Mouse (Mus musculus) liver, embryonic 16.5 days (tissue): ENCODE measurements around the gene Nudt9. TPM values are rescaled to one million over a fixed set of nuclear protein-coding genes. Genes with fewer than 3 reads are reported as not detected.

ENCODE experiments used
- ATAC-seq: fragments of 200-750 bp; cut with Nextera tagmentation; 2 replicates; pipeline ENCODE4 v1.8.0; 2017; ENCODE audit warnings: low read depth, mild to moderate bottlenecking, moderate number of reproducible peaks, moderate library complexity
- H3K27ac ChIP-seq: fragments of 300-500 bp; sonication (generic); 2 replicates; pipeline ENCODE4 v1.5.1; 2014; ENCODE audit warnings: mild to moderate bottlenecking, low read length
- H3K27me3 ChIP-seq: fragments of 300-500 bp; sonication (generic); 2 replicates; pipeline ENCODE4 v1.6.1; 2014; ENCODE audit warnings: low read depth, low read length, mixed read lengths; ENCODE audit not compliant: control insufficient read depth, insufficient read depth
- H3K36me3 ChIP-seq: fragments of 300-500 bp; sonication (generic); 2 replicates; pipeline ENCODE4 v1.6.1; 2014; ENCODE audit warnings: mild to moderate bottlenecking; ENCODE audit not compliant: control insufficient read depth, insufficient read depth
- H3K4me1 ChIP-seq: fragments of 300-500 bp; sonication (generic); 2 replicates; pipeline ENCODE4 v1.6.1; 2014; ENCODE audit warnings: low read depth, low read length, mixed read lengths; ENCODE audit not compliant: control insufficient read depth
- H3K4me2 ChIP-seq: fragments of 300-500 bp; sonication (generic); 2 replicates; pipeline ENCODE4 v1.6.1; 2014; ENCODE audit warnings: low read depth, low read length, mixed read lengths
- H3K4me3 ChIP-seq: fragments of 300-500 bp; sonication (generic); 2 replicates; pipeline ENCODE4 v1.5.1; 2014; ENCODE audit warnings: low read depth, mild to moderate bottlenecking, low read length
- H3K9ac ChIP-seq: fragments of 300-500 bp; sonication (generic); 2 replicates; pipeline ENCODE4 v1.6.1; 2014; ENCODE audit warnings: low read depth, low read length
- H3K9me3 ChIP-seq: fragments of 300-500 bp; sonication (generic); replicated peaks from 2 replicates; pipeline ENCODE4 v1.6.1; 2016; ENCODE audit warnings: low read length; ENCODE audit not compliant: control insufficient read depth
- WGBS: fragments of 180-500 bp; shearing (Covaris S2); extraction: QIAGEN DNeasy Blood & Tissue Kit; methylation state at CpG from one replicate; pipeline ENCODE4 v1.1.7; 2014; ENCODE audit not compliant: insufficient replicate concordance; 5-methylcytosine and 5-hydroxymethylcytosine counted together
- polyA plus RNA-seq: library from polyadenylated mRNA; unstranded; fragments of >200 nt; fragmentation: Nextera tagmentation; extraction: Ambion mirVana; gene quantifications from 2 replicates; pipeline ENCODE4 v1.2.1, GENCODE M21; 2015

Gene Nudt9
- polyA plus RNA-seq, 1 experiment from 2014 or later, result 62.1 TPM

- Histone ChIP-seq H3K9me3 (no peaks in the 10 kb centered on the region), H3K9ac (peak overlapping the region; percentile 30), H3K27ac (peak overlapping the region; percentile 87), H3K36me3 (peaks cover 31% of the 10 kb centered on the region), H3K4me2 (peak overlapping the region; percentile 62), H3K27me3 (no peaks in the 10 kb centered on the region), H3K4me3 (peak overlapping the region; percentile 6), H3K4me1 (peaks cover 25% of the 10 kb centered on the region)
- peak; percentile 54; the same call in 1 of the 2 replicates for ATAC-seq
- 73% methylated on average over 13 of the region's 13 CpGs for whole genome bisulfite sequencing
These were observed 16.0 kb downstream of the Nudt9 start for GRCm38 (mm10) chr5:104061936-104062772.

GRCm38 (mm10) chr5:104062773-104063551 is 16.9 kb downstream of the Nudt9 start:
- ATAC-seq, result peak; percentile 100
- H3K4me1 ChIP-seq, result peaks cover 24% of the 10 kb centered on the region
- H3K9me3 ChIP-seq, result no peaks in the 10 kb centered on the region
- 45% methylated on average over 11 of the region's 11 CpGs for WGBS
- H3K4me3 ChIP-seq, result peak overlapping the region; percentile 29
- peak overlapping the region; percentile 58 for H3K9ac ChIP-seq
- H3K4me2 ChIP-seq, result peak overlapping the region; percentile 62
- H3K27me3 ChIP-seq, result no peaks in the 10 kb centered on the region
- H3K27ac ChIP-seq, result peak overlapping the region; percentile 87
- peaks cover 30% of the 10 kb centered on the region for H3K36me3 ChIP-seq

GRCm38 (mm10) chr5:104068751-104069150 is 22.6 kb downstream of the Nudt9 start:
- WGBS, result 79% methylated on average over 7 of the region's 7 CpGs
- ATAC-seq, result no peak

GRCm38 (mm10) chr5:104071048-104071447 is 24.9 kb downstream of the Nudt9 start:
- no peaks in the 10 kb centered on the region; the same call in 1 of the 2 replicates for H3K4me1 ChIP-seq
- no peak overlapping the region for H3K4me3 ChIP-seq
- no peaks in the 10 kb centered on the region for H3K9me3 ChIP-seq
- ATAC-seq, result peak; percentile 19; the same call in 1 of the 2 replicates
- H3K27ac ChIP-seq, result no peak overlapping the region
- peaks cover 8% of the 10 kb centered on the region for H3K27me3 ChIP-seq
- no peaks in the 10 kb centered on the region for H3K36me3 ChIP-seq
- 40% methylated on average over 4 of the region's 4 CpGs for WGBS
- H3K9ac ChIP-seq, result no peak overlapping the region
- no peak overlapping the region for H3K4me2 ChIP-seq

More at GRCm38 (mm10) chr5:104068751-104069150, 22.6 kb downstream of the Nudt9 start:
- no peak overlapping the region for H3K4me2 ChIP-seq
- no peak overlapping the region for H3K9ac ChIP-seq
- H3K36me3 ChIP-seq, result peaks cover 9% of the 10 kb centered on the region
- no peaks in the 10 kb centered on the region for H3K9me3 ChIP-seq
- peaks cover under 1% of the 10 kb centered on the region for H3K4me1 ChIP-seq
- no peaks in the 10 kb centered on the region for H3K27me3 ChIP-seq
- no peak overlapping the region for H3K4me3 ChIP-seq
- no peak overlapping the region for H3K27ac ChIP-seq

GRCm38 (mm10) chr5:104072272-104072886 is 26.3 kb downstream of the Nudt9 start:
- no peaks in the 10 kb centered on the region for H3K36me3 ChIP-seq
- H3K4me3 ChIP-seq, result no peak overlapping the region
- no peak overlapping the region for H3K9ac ChIP-seq
- peak; percentile 64 for ATAC-seq
- H3K27me3 ChIP-seq, result peaks cover 8% of the 10 kb centered on the region
- H3K4me2 ChIP-seq, result no peak overlapping the region
- H3K27ac ChIP-seq, result no peak overlapping the region
- no peaks in the 10 kb centered on the region for H3K9me3 ChIP-seq
- 35% methylated on average over 6 of the region's 8 CpGs for WGBS
- no peaks in the 10 kb centered on the region; the same call in 1 of the 2 replicates for H3K4me1 ChIP-seq

- peak; percentile 61 for ATAC-seq
These were observed 27.5 kb downstream of the Nudt9 start for GRCm38 (mm10) chr5:104073602-104074001.

GRCm38 (mm10) chr5:104074388-104074787 is 28.3 kb downstream of the Nudt9 start:
- H3K4me1 ChIP-seq, result no peaks in the 10 kb centered on the region; the same call in 1 of the 2 replicates
- ATAC-seq, result no peak

More at GRCm38 (mm10) chr5:104073602-104074001, 27.5 kb downstream of the Nudt9 start:
- peaks cover 8% of the 10 kb centered on the region for H3K27me3 ChIP-seq
- H3K9me3 ChIP-seq, result no peaks in the 10 kb centered on the region
- no peak overlapping the region for H3K9ac ChIP-seq
- no peak overlapping the region for H3K4me2 ChIP-seq
- WGBS, result 82% methylated on average over 5 of the region's 5 CpGs
- H3K4me1 ChIP-seq, result no peaks in the 10 kb centered on the region; the same call in 1 of the 2 replicates
- no peaks in the 10 kb centered on the region for H3K36me3 ChIP-seq
- no peak overlapping the region for H3K4me3 ChIP-seq
- H3K27ac ChIP-seq, result no peak overlapping the region

GRCm38 (mm10) chr5:104076361-104076760 is 30.3 kb downstream of the Nudt9 start:
- Histone ChIP-seq H3K4me1 (no peaks in the 10 kb centered on the region), H3K27ac (no peak overlapping the region), H3K27me3 (peaks cover 8% of the 10 kb centered on the region), H3K9ac (no peak overlapping the region), H3K4me2 (no peak overlapping the region), H3K4me3 (no peak overlapping the region), H3K9me3 (no peaks in the 10 kb centered on the region), H3K36me3 (no peaks in the 10 kb centered on the region)
- ATAC-seq, result no peak
- WGBS, result 29% methylated on average over 10 of the region's 10 CpGs

More at GRCm38 (mm10) chr5:104074388-104074787, 28.3 kb downstream of the Nudt9 start:
- peaks cover 8% of the 10 kb centered on the region for H3K27me3 ChIP-seq
- no peak overlapping the region for H3K4me2 ChIP-seq
- 23% methylated on average over 12 of the region's 12 CpGs for WGBS
- no peaks in the 10 kb centered on the region for H3K36me3 ChIP-seq
- no peaks in the 10 kb centered on the region for H3K9me3 ChIP-seq
- H3K27ac ChIP-seq, result no peak overlapping the region
- no peak overlapping the region for H3K9ac ChIP-seq
- no peak overlapping the region for H3K4me3 ChIP-seq
